Mouse (Mus musculus): ENCODE measurements at regions not wholly inside any gene's neighbourhood (a gene's known extent, or its start where the extent isn't known, plus 50 kb on each side); places are given as distances from the start of the nearest gene placed in this dataset.

GRCm38 (mm10) chr6:19214700-19215099, 348.6 kb downstream of the Ankrd7 start:
- DNase-seq: no peak

GRCm38 (mm10) chr6:19215124-19215523, 349.0 kb downstream of the Ankrd7 start:
- no peak for DNase-seq

- DNase-seq: peak; percentile 4
These were observed 398.1 kb downstream of the Ankrd7 start for GRCm38 (mm10) chr6:19264075-19264819.

GRCm38 (mm10) chr6:19273207-19273606, 407.1 kb downstream of the Ankrd7 start:
- no peak for DNase-seq

GRCm38 (mm10) chr6:19282682-19283333, 416.7 kb downstream of the Ankrd7 start:
- peak; percentile 3 for DNase-seq

- DNase-seq: no peak
These were observed 466.5 kb downstream of the Ankrd7 start for GRCm38 (mm10) chr6:19332659-19333058.

GRCm38 (mm10) chr6:19335653-19336052, 469.5 kb downstream of the Ankrd7 start:
- DNase-seq: no peak

- no peak for DNase-seq
These were observed 472.4 kb downstream of the Ankrd7 start for GRCm38 (mm10) chr6:19338470-19338869.
